Mouse (Mus musculus): ENCODE measurements at regions not wholly inside any gene's neighbourhood (a gene's known extent, or its start where the extent isn't known, plus 50 kb on each side); places are given as distances from the start of the nearest gene placed in this dataset.

GRCm38 (mm10) chr5:149908376-149909078 is 109.9 kb upstream of the Rxfp2 start:
- no peak for DNase-seq (ENCODE audit: low spot score in 2 of 2)

- no peak for DNase-seq (ENCODE audit: low spot score in 2 of 2)
Observed at GRCm38 (mm10) chr5:149909108-149909739, 109.3 kb upstream of the Rxfp2 start.

GRCm38 (mm10) chr5:149909971-149910370 is 108.5 kb upstream of the Rxfp2 start:
- DNase-seq (ENCODE audit: low spot score in 2 of 2): no peak

- DNase-seq (ENCODE audit: low spot score in 2 of 2): no peak
Observed at GRCm38 (mm10) chr5:149911968-149912367, 106.5 kb upstream of the Rxfp2 start.

GRCm38 (mm10) chr5:149915761-149916160 is 102.7 kb upstream of the Rxfp2 start:
- no peak for DNase-seq (ENCODE audit: low spot score in 2 of 2)

GRCm38 (mm10) chr5:149917374-149917773 is 101.1 kb upstream of the Rxfp2 start:
- DNase-seq (ENCODE audit: low spot score in 2 of 2): peak in 1 of 2 experiments; percentile 9

- no peak for DNase-seq (ENCODE audit: low spot score in 2 of 2)
Observed at GRCm38 (mm10) chr5:149919097-149919496, 99.4 kb upstream of the Rxfp2 start.

- no peak for DNase-seq (ENCODE audit: low spot score in 2 of 2)
Observed at GRCm38 (mm10) chr5:149920326-149920725, 98.1 kb upstream of the Rxfp2 start.

- no peak for DNase-seq (ENCODE audit: low spot score in 2 of 2)
Observed at GRCm38 (mm10) chr5:149924501-149924900, 94.0 kb upstream of the Rxfp2 start.

GRCm38 (mm10) chr5:149926786-149927185 is 91.7 kb upstream of the Rxfp2 start:
- peak in 1 of 2 experiments; percentile 28 for DNase-seq (ENCODE audit: low spot score in 2 of 2)

GRCm38 (mm10) chr5:149931574-149932161 is 86.8 kb upstream of the Rxfp2 start:
- DNase-seq (ENCODE audit: low spot score in 2 of 2): no peak

- no peak for DNase-seq (ENCODE audit: low spot score in 2 of 2)
Observed at GRCm38 (mm10) chr5:149932220-149932619, 86.3 kb upstream of the Rxfp2 start.

- no peak for DNase-seq (ENCODE audit: low spot score in 2 of 2)
Observed at GRCm38 (mm10) chr5:149945651-149946050, 72.8 kb upstream of the Rxfp2 start.

GRCm38 (mm10) chr5:149947491-149947890 is 71.0 kb upstream of the Rxfp2 start:
- no peak for DNase-seq (ENCODE audit: low spot score in 2 of 2)

- no peak for DNase-seq (ENCODE audit: low spot score in 2 of 2)
Observed at GRCm38 (mm10) chr5:149956931-149957330, 61.5 kb upstream of the Rxfp2 start.

GRCm38 (mm10) chr5:149961178-149961577 is 57.3 kb upstream of the Rxfp2 start:
- DNase-seq (ENCODE audit: low spot score in 2 of 2): no peak

GRCm38 (mm10) chr5:149964748-149965147 is 53.7 kb upstream of the Rxfp2 start:
- DNase-seq (ENCODE audit: low spot score in 2 of 2): peak; percentile 16 to 56
